In genomic region chr6:137542231-137543152, GRCm38 (mm10) we compare ENCODE assay signal across 9 mouse cellular contexts.
DNase-seq lines count a peak whose midpoint lies in the region; ATAC-seq lines count a peak whose summit lies in the region.
"Had no signal": no experiment of that assay in that cellular context is flagged by ENCODE, and none has a peak within 500 bp of the region (broad histone marks: within the 10 kb centered on the region; RNA-seq: fewer than 3 reads in every experiment).

No protein-coding gene starts in this region.

- no peak overlapping the region for H3K9ac ChIP-seq in midbrain, embryonic 11.5 days (ENCODE audit: low read length)

- peak overlapping the region; percentile 67 for H3K27ac ChIP-seq in midbrain, embryonic 11.5 days (ENCODE audit: low read depth, low read length)

- H3K4me3 ChIP-seq in midbrain, embryonic 11.5 days (ENCODE audit: low read depth, low read length), result no peak overlapping the region
- H3K4me3 ChIP-seq: megakaryocyte, embryonic 14.5 days had no signal

- peak; percentile 81 for DNase-seq in heart, adult 11 months
- DNase-seq in heart, adult 18-20 months, result no peak
- peak; percentile 95 for DNase-seq in R1 (ENCODE audit: low read depth, low spot score)
- peak; percentile 57 for DNase-seq in forelimb bud, embryonic 11.5 days (ENCODE audit: low read depth, low spot score)
- DNase-seq in midbrain, embryonic 11.5 days (ENCODE audit: low spot score, missing footprints), result peak; percentile 91
- DNase-seq in adrenal gland, postnatal 14 days, result no peak
- DNase-seq in cerebellum, adult 11-12 months, result no peak
- no peak for DNase-seq in B cell, adult 2 months

- ATAC-seq in midbrain, embryonic 11.5 days (ENCODE audit: low FRiP score), result peak; percentile 90

- H3K4me2 ChIP-seq in midbrain, embryonic 11.5 days, result peak overlapping the region; percentile 27; the same call in 1 of the 2 replicates

- H3K9me3 ChIP-seq in midbrain, embryonic 11.5 days (ENCODE audit: control insufficient read depth, low read length), result peaks cover 3% of the 10 kb centered on the region; the same call in 1 of the 2 replicates
- H3K9me3 ChIP-seq: megakaryocyte, embryonic 14.5 days had no signal

- no peaks in the 10 kb centered on the region for H3K36me3 ChIP-seq in midbrain, embryonic 11.5 days (ENCODE audit: control insufficient read depth, insufficient read depth, low read length)

- H3K27me3 ChIP-seq in midbrain, embryonic 11.5 days (ENCODE audit: control insufficient read depth, insufficient read depth, low read length), result no peaks in the 10 kb centered on the region

- peaks cover 22% of the 10 kb centered on the region for H3K4me1 ChIP-seq in midbrain, embryonic 11.5 days (ENCODE audit: control insufficient read depth, insufficient read depth, low read length)

- WGBS in midbrain, embryonic 11.5 days, result 2% methylated on average over 10 of the region's 10 CpGs

Comparison
In these comparisons a context has a peak if more than half of its experiments do, and no peak if none do; other contexts are left out.
1. DNase-seq: peak in heart, adult 11 months (single experiment), R1 (single experiment), forelimb bud, embryonic 11.5 days (single experiment) and midbrain, embryonic 11.5 days (single experiment); none in heart, adult 18-20 months (0 of 2), adrenal gland, postnatal 14 days (single experiment), cerebellum, adult 11-12 months (single experiment) and B cell, adult 2 months (0 of 2).